Mouse (Mus musculus) kidney, adult 8-10 months (tissue): ENCODE measurements around the gene Mmp28.

ENCODE experiments used
- DNase-seq, 2 experiments: peaks; one replicate each; pipeline ENCODE4 v3.0.0; 2022

Mmp28 gene

GRCm38 (mm10) chr11:83403787-83404186, 59.1 kb downstream of the Mmp28 start:
- DNase-seq: no peak

- DNase-seq: no peak
These were observed 64.1 kb downstream of the Mmp28 start for GRCm38 (mm10) chr11:83398724-83399123.

- no peak for DNase-seq
These were observed 65.2 kb downstream of the Mmp28 start for GRCm38 (mm10) chr11:83397626-83398025.

- DNase-seq: no peak
These were observed 68.0 kb downstream of the Mmp28 start for GRCm38 (mm10) chr11:83394802-83395439.

GRCm38 (mm10) chr11:83393062-83393461, 69.8 kb downstream of the Mmp28 start:
- DNase-seq: no peak
